Mouse (Mus musculus): ENCODE measurements around the gene Pm20d1. TPM values are rescaled to one million over a fixed set of nuclear protein-coding genes. Genes with fewer than 3 reads are reported as not detected.
"Not testable (repeated sequence)": the region's sequence is repeated elsewhere in the genome, so short reads cannot be mapped to it uniquely, and the experiment has no call there.

Gene Pm20d1
- polyA plus RNA-seq, 1 experiment from 2014 or later: 0.22 TPM

- 79% methylated on average over 5 of the region's 5 CpGs for WGBS
- Histone ChIP-seq H3K4me3 (no peak overlapping the region), H3K9me3 (no peaks in the 10 kb centered on the region), H3K36me3 (replicated peaks) (no peaks in the 10 kb centered on the region), H3K4me2 (no peak overlapping the region), H3K9ac (no peak overlapping the region), H3K4me1 (no peaks in the 10 kb centered on the region; the same call in 1 of the 2 replicates), H3K27ac (no peak overlapping the region), H3K27me3 (replicated peaks) (0 out of 2 replicates have a peak, but pooled peaks cover 1% of the 10 kb centered on the region)
- no peak for ATAC-seq (replicated peaks)
Measured at GRCm38 (mm10) chr1:131802652-131803051, 5.5 kb downstream of the Pm20d1 start.

GRCm38 (mm10) chr1:131804166-131804565 lies 7.0 kb downstream of the Pm20d1 start:
- Histone ChIP-seq H3K9ac (no peak overlapping the region), H3K4me2 (no peak overlapping the region), H3K4me3 (no peak overlapping the region), H3K36me3 (replicated peaks) (no peaks in the 10 kb centered on the region), H3K27me3 (replicated peaks) (no peaks in the 10 kb centered on the region), H3K9me3 (no peaks in the 10 kb centered on the region), H3K27ac (no peak overlapping the region), H3K4me1 (no peaks in the 10 kb centered on the region)
- ATAC-seq (replicated peaks): no peak
- 96% methylated on average over 3 of the region's 3 CpGs for WGBS

GRCm38 (mm10) chr1:131808986-131809385 lies 11.8 kb downstream of the Pm20d1 start:
- H3K27me3 ChIP-seq (replicated peaks): no peaks in the 10 kb centered on the region
- H3K4me1 ChIP-seq: no peaks in the 10 kb centered on the region
- no peaks in the 10 kb centered on the region for H3K36me3 ChIP-seq (replicated peaks)
- ATAC-seq (replicated peaks): no peak
- WGBS: 81% methylated on average over 1 of the region's 1 CpGs
- no peaks in the 10 kb centered on the region for H3K9me3 ChIP-seq
- no peak overlapping the region for H3K9ac ChIP-seq
- no peak overlapping the region for H3K27ac ChIP-seq
- H3K4me2 ChIP-seq: no peak overlapping the region
- no peak overlapping the region for H3K4me3 ChIP-seq

- Histone ChIP-seq H3K9ac (no peak overlapping the region), H3K4me2 (no peak overlapping the region), H3K27me3 (replicated peaks) (no peaks in the 10 kb centered on the region), H3K4me3 (no peak overlapping the region), H3K4me1 (no peaks in the 10 kb centered on the region), H3K9me3 (no peaks in the 10 kb centered on the region), H3K36me3 (replicated peaks) (no peaks in the 10 kb centered on the region), H3K27ac (no peak overlapping the region)
- 74% methylated on average over 2 of the region's 2 CpGs for WGBS
- ATAC-seq (replicated peaks): no peak
Measured at GRCm38 (mm10) chr1:131809651-131810050, 12.5 kb downstream of the Pm20d1 start.

- no peaks in the 10 kb centered on the region for H3K36me3 ChIP-seq (replicated peaks)
- no peak overlapping the region for H3K27ac ChIP-seq
- ATAC-seq (replicated peaks): no peak
- no peaks in the 10 kb centered on the region for H3K9me3 ChIP-seq
- H3K27me3 ChIP-seq (replicated peaks): no peaks in the 10 kb centered on the region
- WGBS: 97% methylated on average over 1 of the region's 1 CpGs
- no peak overlapping the region for H3K4me3 ChIP-seq
- H3K9ac ChIP-seq: no peak overlapping the region
- no peaks in the 10 kb centered on the region for H3K4me1 ChIP-seq
- H3K4me2 ChIP-seq: no peak overlapping the region
Measured at GRCm38 (mm10) chr1:131811393-131811792, 14.2 kb downstream of the Pm20d1 start.

- no peak overlapping the region for H3K27ac ChIP-seq
- ATAC-seq (replicated peaks): no peak
- no peak overlapping the region for H3K4me3 ChIP-seq
- no peak overlapping the region for H3K9ac ChIP-seq
- 89% methylated on average over 9 of the region's 9 CpGs for WGBS
- H3K4me2 ChIP-seq: no peak overlapping the region
- no peaks in the 10 kb centered on the region for H3K27me3 ChIP-seq (replicated peaks)
- no peaks in the 10 kb centered on the region for H3K36me3 ChIP-seq (replicated peaks)
- H3K4me1 ChIP-seq: no peaks in the 10 kb centered on the region
- no peaks in the 10 kb centered on the region for H3K9me3 ChIP-seq
Measured at GRCm38 (mm10) chr1:131812006-131812405, 14.8 kb downstream of the Pm20d1 start.

GRCm38 (mm10) chr1:131812631-131813295 lies 15.6 kb downstream of the Pm20d1 start:
- no peaks in the 10 kb centered on the region for H3K9me3 ChIP-seq
- no peaks in the 10 kb centered on the region for H3K27me3 ChIP-seq (replicated peaks)
- H3K9ac ChIP-seq: no peak overlapping the region
- no peaks in the 10 kb centered on the region for H3K4me1 ChIP-seq
- no peaks in the 10 kb centered on the region for H3K36me3 ChIP-seq (replicated peaks)
- H3K27ac ChIP-seq: no peak overlapping the region
- no peak for ATAC-seq (replicated peaks)
- no peak overlapping the region for H3K4me2 ChIP-seq
- no peak overlapping the region for H3K4me3 ChIP-seq
- 77% methylated on average over 9 of the region's 9 CpGs for WGBS

GRCm38 (mm10) chr1:131813731-131814130 lies 16.6 kb downstream of the Pm20d1 start:
- H3K27me3 ChIP-seq (replicated peaks): no peaks in the 10 kb centered on the region
- H3K36me3 ChIP-seq (replicated peaks): no peaks in the 10 kb centered on the region
- H3K4me2 ChIP-seq: no peak overlapping the region
- H3K27ac ChIP-seq: no peak overlapping the region
- H3K4me1 ChIP-seq: no peaks in the 10 kb centered on the region
- no peak overlapping the region for H3K4me3 ChIP-seq
- WGBS: 94% methylated on average over 4 of the region's 4 CpGs
- no peak for ATAC-seq (replicated peaks)
- H3K9ac ChIP-seq: no peak overlapping the region
- no peaks in the 10 kb centered on the region for H3K9me3 ChIP-seq

GRCm38 (mm10) chr1:131814191-131814590 lies 17.0 kb downstream of the Pm20d1 start:
- Histone ChIP-seq H3K36me3 (replicated peaks) (no peaks in the 10 kb centered on the region), H3K4me2 (no peak overlapping the region), H3K9me3 (no peaks in the 10 kb centered on the region), H3K4me3 (no peak overlapping the region), H3K27ac (no peak overlapping the region), H3K4me1 (no peaks in the 10 kb centered on the region), H3K9ac (no peak overlapping the region), H3K27me3 (replicated peaks) (no peaks in the 10 kb centered on the region)
- WGBS: 87% methylated on average over 3 of the region's 3 CpGs
- no peak for ATAC-seq (replicated peaks)

- H3K4me1 ChIP-seq: no peaks in the 10 kb centered on the region
- WGBS: 74% methylated on average over 6 of the region's 6 CpGs
- H3K27ac ChIP-seq: no peak overlapping the region
- no peaks in the 10 kb centered on the region for H3K9me3 ChIP-seq
- no peak overlapping the region for H3K4me3 ChIP-seq
- no peak for ATAC-seq (replicated peaks)
- H3K9ac ChIP-seq: no peak overlapping the region
- H3K27me3 ChIP-seq (replicated peaks): no peaks in the 10 kb centered on the region
- H3K4me2 ChIP-seq: no peak overlapping the region
- no peaks in the 10 kb centered on the region for H3K36me3 ChIP-seq (replicated peaks)
Measured at GRCm38 (mm10) chr1:131816886-131817285, 19.7 kb downstream of the Pm20d1 start.

GRCm38 (mm10) chr1:131820353-131820752 lies 23.2 kb downstream of the Pm20d1 start:
- not testable (repeated sequence) for H3K27ac ChIP-seq; H3K36me3 ChIP-seq (replicated peaks); H3K27me3 ChIP-seq (replicated peaks); ATAC-seq (replicated peaks); H3K4me2 ChIP-seq; H3K4me1 ChIP-seq; H3K9me3 ChIP-seq; H3K4me3 ChIP-seq; H3K9ac ChIP-seq
- 78% methylated on average over 9 of the region's 9 CpGs for WGBS

- Histone ChIP-seq H3K9ac (no peak overlapping the region), H3K27me3 (replicated peaks) (no peaks in the 10 kb centered on the region), H3K4me3 (no peak overlapping the region), H3K9me3 (no peaks in the 10 kb centered on the region), H3K4me2 (no peak overlapping the region), H3K36me3 (replicated peaks) (no peaks in the 10 kb centered on the region), H3K4me1 (no peaks in the 10 kb centered on the region), H3K27ac (no peak overlapping the region)
- WGBS: 81% methylated on average over 10 of the region's 10 CpGs
- no peak for ATAC-seq (replicated peaks)
Measured at GRCm38 (mm10) chr1:131820887-131821328, 23.7 kb downstream of the Pm20d1 start.

GRCm38 (mm10) chr1:131822292-131822691 lies 25.1 kb downstream of the Pm20d1 start:
- no peak overlapping the region for H3K9ac ChIP-seq
- H3K27ac ChIP-seq: no peak overlapping the region
- no peaks in the 10 kb centered on the region for H3K36me3 ChIP-seq (replicated peaks)
- peaks cover 5% of the 10 kb centered on the region; the same call in 1 of the 2 replicates for H3K4me1 ChIP-seq
- H3K27me3 ChIP-seq (replicated peaks): no peaks in the 10 kb centered on the region
- H3K4me3 ChIP-seq: no peak overlapping the region
- H3K9me3 ChIP-seq: no peaks in the 10 kb centered on the region
- no peak overlapping the region for H3K4me2 ChIP-seq
- 69% methylated on average over 8 of the region's 8 CpGs for WGBS
- ATAC-seq (replicated peaks): no peak
